In genomic region chr6:126938047-126938446, GRCm38 (mm10) we compare ENCODE assay signal across 1 mouse cellular context.
TF ChIP-seq lines count a peak whose summit lies in the region.

No protein-coding gene starts in this region.

TF ChIP-seq in CH12.LX, 34 proteins besides CTCF, POLR2A, EP300 and RAD21 (continued from another document):
- TF ChIP-seq CHD1 (IDR thresholded peaks at IDR 0.05; ENCODE audit: low read depth, low read length) (no peak), USF2 (conservative IDR thresholded peaks at IDR 0.05; ENCODE audit: low read depth, low read length) (no peak), CHD2 (IDR thresholded peaks at IDR 0.05; ENCODE audit: low read length) (no peak), RCOR1 (conservative IDR thresholded peaks at IDR 0.05; ENCODE audit: low read depth, low read length) (no peak), SIN3A (IDR thresholded peaks at IDR 0.05; ENCODE audit: low read length) (no peak), MAZ (IDR thresholded peaks at IDR 0.05; ENCODE audit: low read depth, low read length) (no peak), BHLHE40 (IDR thresholded peaks at IDR 0.05; ENCODE audit: low read depth, low read length) (no peak), ETS1 (conservative IDR thresholded peaks at IDR 0.05; ENCODE audit: low read depth, low read length) (no peak), MAX (IDR thresholded peaks at IDR 0.05; ENCODE audit: low read length) (0 out of 2 replicates have a peak, but pooled peaks have one; percentile 16), JUND (conservative IDR thresholded peaks at IDR 0.05; ENCODE audit: low read depth, low read length) (no peak), JUN (IDR thresholded peaks at IDR 0.05; ENCODE audit: insufficient read depth, low read depth, low read length) (no peak), TCF12 (IDR thresholded peaks at IDR 0.05; ENCODE audit: low read depth, low read length) (no peak), USF1 (IDR thresholded peaks at IDR 0.05; ENCODE audit: low read depth, low read length) (no peak), UBTF (IDR thresholded peaks at IDR 0.05; ENCODE audit: low read depth, low read length) (no peak), E2F4 (IDR thresholded peaks at IDR 0.05; ENCODE audit: insufficient replicate concordance, low read depth, low read length) (no peak), IRF4 (IDR thresholded peaks at IDR 0.05; ENCODE audit: low read depth, low read length) (no peak)
